Mouse (Mus musculus) telencephalon, adult 2 months (tissue): ENCODE measurements around the gene Pbxip1.

Experiments
- DNase-seq: peaks from one replicate; pipeline ENCODE4 v3.0.0-alpha.2; 2011; ENCODE audit warnings: low read depth, low spot score

The Pbxip1 gene

GRCm38 (mm10) chr3:89484766-89485524 lies 48.4 kb downstream of the Pbxip1 start:
- DNase-seq: no peak

GRCm38 (mm10) chr3:89486111-89486510 lies 49.6 kb downstream of the Pbxip1 start:
- no peak for DNase-seq

GRCm38 (mm10) chr3:89486916-89487702 lies 50.6 kb downstream of the Pbxip1 start:
- DNase-seq: no peak

- no peak for DNase-seq
Measured at GRCm38 (mm10) chr3:89490790-89491189, 54.3 kb downstream of the Pbxip1 start.

GRCm38 (mm10) chr3:89491559-89491958 lies 55.1 kb downstream of the Pbxip1 start:
- DNase-seq: no peak

- DNase-seq: no peak
Measured at GRCm38 (mm10) chr3:89492701-89493151, 56.2 kb downstream of the Pbxip1 start.

- DNase-seq: no peak
Measured at GRCm38 (mm10) chr3:89494630-89495029, 58.1 kb downstream of the Pbxip1 start.

- DNase-seq: no peak
Measured at GRCm38 (mm10) chr3:89496366-89496765, 59.9 kb downstream of the Pbxip1 start.

- DNase-seq: no peak
Measured at GRCm38 (mm10) chr3:89499696-89500095, 63.2 kb downstream of the Pbxip1 start.
